In the genomic region with DNA sequence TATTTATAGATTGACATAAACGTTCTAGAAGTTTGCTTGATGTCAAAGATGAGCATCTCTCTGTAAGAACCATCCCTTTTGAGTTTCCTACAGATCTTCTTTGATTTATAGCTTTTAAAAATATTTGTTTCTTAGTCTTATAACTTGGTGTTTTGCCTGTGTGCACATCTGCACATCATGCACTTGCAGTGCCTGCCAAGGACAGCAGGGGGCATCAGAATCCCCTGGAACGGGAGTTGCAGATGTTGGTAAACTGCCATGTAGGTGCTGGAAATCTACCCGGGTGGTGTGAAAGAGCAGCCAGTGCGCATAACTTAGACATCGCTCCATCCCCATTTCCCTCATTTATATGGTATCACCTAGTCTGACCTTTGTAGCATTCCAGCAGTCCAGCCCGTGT, we compare ENCODE assay signal across 12 mouse cellular contexts.
A peak's percentile ranks its signal among the peaks of the same experiment; 100 is the strongest.
DNase-seq lines count a peak whose midpoint lies in the region; ATAC-seq and TF ChIP-seq lines count a peak whose summit lies in the region.
"Had no signal": no experiment of that assay in that cellular context is flagged by ENCODE, and none has a peak within 500 bp of the region (broad histone marks: within the 10 kb centered on the region; RNA-seq: fewer than 3 reads in every experiment).

No protein-coding gene starts in this region.

- peak; percentile 20 to 24 for DNase-seq in kidney, postnatal 4 days
- DNase-seq in kidney, postnatal 25 days: no peak
- peak; percentile 46 to 55 for DNase-seq in B cell, adult 2 months
- DNase-seq in ES-CJ7 (ENCODE audit: low read depth, low spot score): peak; percentile 42
- no peak for DNase-seq in embryo, embryonic 9.5 days (ENCODE audit: extremely low spot score)
- DNase-seq in yolk sac, embryonic 10.5 days (ENCODE audit: low spot score): no peak

- TF ChIP-seq POLR2A in embryonic fibroblast, embryonic 13.5 days (IDR thresholded peaks at IDR 0.05; ENCODE audit: low read depth, low read length): no peak

- H3K4me1 ChIP-seq in embryonic fibroblast, embryonic 13.5 days (ENCODE audit: control insufficient read depth, insufficient read depth, low read length): no peaks in the 10 kb centered on the region

- ATAC-seq in inflammation-experienced regulatory T-cells, adult 6 months: no peak
- ATAC-seq: forebrain, embryonic 15.5 days had no signal

- H3K27ac ChIP-seq in embryonic fibroblast, embryonic 13.5 days (ENCODE audit: insufficient read depth, low read length): no peak overlapping the region
- H3K27ac ChIP-seq: embryonic facial prominence, embryonic 10.5 days; forebrain, embryonic 15.5 days; macrophage had no signal

- H3K4me3 ChIP-seq in embryonic fibroblast, embryonic 13.5 days (ENCODE audit: insufficient read depth, low read length): no peak overlapping the region
- H3K4me3 ChIP-seq: embryonic facial prominence, embryonic 10.5 days; forebrain, embryonic 15.5 days; myocyte had no signal

- TF ChIP-seq CTCF in embryonic fibroblast, embryonic 13.5 days (IDR thresholded peaks at IDR 0.05; ENCODE audit: borderline replicate concordance, insufficient read depth, low read length): peak; percentile 29; the same call in 1 of the 2 replicates

Comparison
In these comparisons a context has a peak if more than half of its experiments do, and no peak if none do; other contexts are left out.
1. DNase-seq: peak in kidney, postnatal 4 days (2 of 2), B cell, adult 2 months (2 of 2) and ES-CJ7 (single experiment); none in kidney, postnatal 25 days (0 of 2), embryo, embryonic 9.5 days (single experiment) and yolk sac, embryonic 10.5 days (single experiment).